Mouse (Mus musculus): ENCODE measurements around the gene Rnf150.

DNA sequence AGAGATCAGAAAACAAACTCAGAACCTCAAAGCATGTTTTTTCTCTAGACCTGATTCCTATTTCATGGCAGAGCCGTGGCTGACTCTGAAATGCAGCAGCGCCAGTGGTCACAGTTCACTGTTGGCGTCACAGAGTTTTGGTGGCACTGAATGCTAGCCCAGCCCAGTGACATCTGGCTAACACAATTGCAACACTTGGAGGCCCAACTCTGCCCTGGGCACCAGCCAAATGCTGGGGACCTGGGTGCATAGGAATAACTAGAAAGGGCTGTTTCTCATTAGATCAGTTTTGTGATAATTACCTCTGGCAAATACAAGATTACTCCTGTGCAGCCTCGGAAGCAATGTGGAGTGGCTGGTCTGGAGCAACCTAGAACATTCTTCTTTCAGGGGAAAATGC is 31.9 kb downstream of the Rnf150 start:
- TF ChIP-seq CTCF (IDR thresholded peaks at IDR 0.05; ENCODE audit: borderline replicate concordance, control insufficient read depth, extremely low read depth, insufficient read depth, low read length, poor library complexity) (no peak), POLR2A (IDR thresholded peaks at IDR 0.05; ENCODE audit: control insufficient read depth, extremely low read depth, insufficient read depth, low read length, poor library complexity) (no peak)
